Mouse (Mus musculus) E14TG2a.4 (cell line): ENCODE results near the gene Znrf1.

Experiments used
- CTCF ChIP-seq: conservative IDR thresholded peaks from 2 replicates; pipeline ENCODE4 v1.5.1; 2014; ENCODE audit warnings: low read length
- POU5F1 ChIP-seq: IDR thresholded peaks from 2 replicates; pipeline ENCODE4 v1.6.1; 2014; ENCODE audit warnings: low read length, borderline replicate concordance

DNA sequence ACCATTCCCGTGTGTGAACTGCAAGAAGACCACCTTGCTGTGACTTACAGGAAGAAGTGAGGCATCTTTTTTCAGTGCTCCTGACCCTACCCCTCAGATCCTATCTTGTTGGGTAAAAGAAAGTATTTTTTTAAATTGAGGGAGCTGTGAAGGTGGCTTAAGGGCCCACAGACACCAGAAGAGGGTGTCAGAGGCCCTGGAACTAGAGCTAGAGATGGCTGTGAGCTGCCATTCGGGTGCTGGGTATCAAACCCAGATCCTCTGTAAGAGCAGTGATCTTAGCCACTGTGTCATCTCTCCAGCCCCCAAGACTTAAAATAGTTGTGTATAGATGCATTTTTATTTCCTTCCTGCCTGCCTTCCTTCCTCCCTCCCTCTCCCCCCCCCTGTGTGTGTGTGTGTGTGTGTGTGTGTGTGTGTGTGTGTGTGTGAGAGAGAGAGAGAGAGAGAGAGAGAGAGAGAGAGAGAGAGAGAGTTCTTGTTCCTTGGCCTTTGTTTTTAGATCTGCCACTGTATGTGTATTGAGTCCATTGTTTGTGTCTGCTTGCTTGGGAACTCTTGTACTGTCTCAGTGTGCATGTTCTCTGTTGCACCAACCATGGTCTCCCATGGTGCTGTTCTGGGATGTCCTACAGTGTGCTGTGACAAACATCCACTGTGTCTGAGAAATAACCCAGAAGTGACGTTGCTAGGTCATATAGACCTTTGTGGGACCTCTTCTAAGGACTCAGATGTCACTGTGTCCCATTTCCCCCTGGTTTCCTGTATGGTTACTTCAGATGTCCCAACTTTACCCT is 58.3 kb downstream of the Znrf1 start:
- no peak for TF ChIP-seq CTCF
- no peak for TF ChIP-seq POU5F1
